In the genomic region with DNA sequence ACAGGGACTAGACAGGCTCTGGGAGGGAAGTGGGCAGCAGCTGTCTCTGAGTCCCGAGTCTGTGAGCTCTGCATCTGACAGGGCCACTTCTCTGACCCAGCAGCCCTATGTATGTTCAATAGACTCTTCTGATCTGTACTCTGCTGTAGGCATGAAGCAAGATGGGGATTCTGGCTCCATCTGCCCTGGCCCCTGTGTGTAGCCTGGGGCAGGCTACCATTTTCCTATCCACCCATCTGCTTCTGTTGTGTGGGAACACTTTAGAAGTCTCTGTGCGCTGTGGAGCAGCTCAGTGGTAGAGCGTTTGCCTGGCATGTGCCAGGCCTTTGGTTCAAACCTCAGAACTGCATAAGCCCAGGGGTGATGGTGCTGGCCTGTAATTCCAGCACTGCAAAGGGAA, we compare ENCODE assay signal across 8 mouse cellular contexts. TPM values are rescaled to one million over a fixed set of nuclear protein-coding genes. Genes with fewer than 3 reads are reported as not detected.
DNase-seq lines count a peak whose midpoint lies in the region; ATAC-seq and TF ChIP-seq lines count a peak whose summit lies in the region.
"Had no signal": no experiment of that assay in that cellular context is flagged by ENCODE, and none has a peak within 500 bp of the region (broad histone marks: within the 10 kb centered on the region; RNA-seq: fewer than 3 reads in every experiment).

No protein-coding gene starts in this region.

- no peak for DNase-seq in left cerebral cortex, adult 2 months (ENCODE audit: extremely low spot score in 1 of 2, low spot score in 2 of 2)
- DNase-seq in left cerebral cortex, postnatal 25 days (ENCODE audit: low spot score in 2 of 2): no peak
- DNase-seq in forebrain, embryonic 14.5 days (ENCODE audit: low spot score): no peak
- DNase-seq in liver, embryonic 13.5 days: no peak
- no peak for DNase-seq in lung, postnatal 36 days
- DNase-seq: thymus, postnatal 14 days had no signal

- H3K4me1 ChIP-seq in forebrain, embryonic 14.5 days (ENCODE audit: control insufficient read depth, insufficient read depth, low read length): peaks cover 37% of the 10 kb centered on the region
- peaks cover 35% of the 10 kb centered on the region for H3K4me1 ChIP-seq in liver, embryonic 13.5 days (replicated peaks)
- peaks cover 28% of the 10 kb centered on the region for H3K4me1 ChIP-seq in stomach, embryonic 16.5 days (ENCODE audit: control insufficient read depth, insufficient read depth, low read length)

- H3K36me3 ChIP-seq in forebrain, embryonic 14.5 days (ENCODE audit: control insufficient read depth, insufficient read depth, low read length): peaks cover 12% of the 10 kb centered on the region
- peaks cover 26% of the 10 kb centered on the region for H3K36me3 ChIP-seq in liver, embryonic 13.5 days
- 0 out of 2 replicates have a peak, but pooled peaks cover 5% of the 10 kb centered on the region for H3K36me3 ChIP-seq in stomach, embryonic 16.5 days (ENCODE audit: control insufficient read depth, insufficient read depth, low read length)

- no peak for TF ChIP-seq CTCF in left cerebral cortex, adult 2 months (IDR thresholded peaks at IDR 0.05)

- intact Hi-C loops in left cerebral cortex, adult 2 months (cut with DNase I): loop anchor here (2.0 kb wide), 1 partner anchor 34 kb away; the partner anchor contains the start of gene Slc6a6
- intact Hi-C loops in left cerebral cortex, postnatal 25 days (cut with DNase I): loop anchor here (2.0 kb wide), 1 partner anchor 34 kb away; the partner anchor contains the start of gene Slc6a6

- 0 out of 2 replicates have a peak, but pooled peaks have one; percentile 5 for ATAC-seq in forebrain, embryonic 14.5 days
- ATAC-seq in liver, embryonic 13.5 days (ENCODE audit: low read depth): 0 out of 2 replicates have a peak, but pooled peaks have one; percentile 7
- no peak for ATAC-seq in stomach, embryonic 16.5 days (ENCODE audit: insufficient read depth, low FRiP score)
- ATAC-seq in activated CD4-positive, CD25-positive, alpha-beta regulatory T cell, adult 4 months: no peak

- no peaks in the 10 kb centered on the region for H3K9me3 ChIP-seq in forebrain, embryonic 14.5 days (replicated peaks; ENCODE audit: control insufficient read depth, low read length)
- H3K9me3 ChIP-seq in liver, embryonic 13.5 days (replicated peaks): no peaks in the 10 kb centered on the region
- H3K9me3 ChIP-seq in stomach, embryonic 16.5 days (replicated peaks; ENCODE audit: control insufficient read depth, low read length): no peaks in the 10 kb centered on the region

- H3K4me3 ChIP-seq in left cerebral cortex, adult 2 months: no peak overlapping the region
- no peak overlapping the region for H3K4me3 ChIP-seq in forebrain, embryonic 14.5 days (ENCODE audit: low read depth, low read length)
- no peak overlapping the region for H3K4me3 ChIP-seq in liver, embryonic 13.5 days (replicated peaks)
- H3K4me3 ChIP-seq in stomach, embryonic 16.5 days (replicated peaks; ENCODE audit: low read length): no peak overlapping the region

- H3K4me2 ChIP-seq in forebrain, embryonic 14.5 days (ENCODE audit: low read length): no peak overlapping the region
- H3K4me2 ChIP-seq in liver, embryonic 13.5 days: no peak overlapping the region
- H3K4me2 ChIP-seq in stomach, embryonic 16.5 days (ENCODE audit: low read depth, low read length): no peak overlapping the region

- H3K9ac ChIP-seq in forebrain, embryonic 14.5 days (ENCODE audit: low read length): peak overlapping the region; percentile 32; the same call in 1 of the 2 replicates
- 0 out of 2 replicates have a peak overlapping the region, but pooled peaks have one; percentile 4 for H3K9ac ChIP-seq in liver, embryonic 13.5 days
- 0 out of 2 replicates have a peak overlapping the region, but pooled peaks have one; percentile 12 for H3K9ac ChIP-seq in stomach, embryonic 16.5 days (ENCODE audit: low read length)

- no peaks in the 10 kb centered on the region for H3K27me3 ChIP-seq in forebrain, embryonic 14.5 days (replicated peaks; ENCODE audit: control insufficient read depth, insufficient read depth, low read length)
- no peaks in the 10 kb centered on the region for H3K27me3 ChIP-seq in liver, embryonic 13.5 days
- no peaks in the 10 kb centered on the region for H3K27me3 ChIP-seq in stomach, embryonic 16.5 days (ENCODE audit: control insufficient read depth, insufficient read depth, low read length)

- peak overlapping the region; percentile 89 for H3K27ac ChIP-seq in left cerebral cortex, adult 2 months
- peak overlapping the region; percentile 93 for H3K27ac ChIP-seq in forebrain, embryonic 14.5 days (ENCODE audit: low read depth, low read length)
- peak overlapping the region; percentile 70 for H3K27ac ChIP-seq in liver, embryonic 13.5 days
- H3K27ac ChIP-seq in stomach, embryonic 16.5 days (ENCODE audit: low read length): no peak overlapping the region

- WGBS in forebrain, embryonic 14.5 days: 36% methylated on average over 3 of the region's 3 CpGs
- 67% methylated on average over 3 of the region's 3 CpGs for WGBS in liver, embryonic 13.5 days (ENCODE audit: insufficient replicate concordance)
- 72% methylated on average over 3 of the region's 3 CpGs for WGBS in stomach, embryonic 16.5 days

RNA-seq across cellular contexts. Expression of gene Slc6a6, which starts 34.8 kb away (rescaled TPM):
- 100 to 1,000 TPM; 127 to 147 TPM for total RNA-seq in left cerebral cortex, adult 2 months (2021)
- total RNA-seq in left cerebral cortex, postnatal 25 days (2021): 100 to 1,000 TPM; 128 to 149 TPM
- polyA plus RNA-seq in forebrain, embryonic 14.5 days (2014; fragmentation: Nextera tagmentation; extraction: Ambion mirVana): 45.6 and 71.7 TPM in 2 replicates
- polyA plus RNA-seq in liver, embryonic 13.5 days (2015; fragmentation: Nextera tagmentation; extraction: Ambion mirVana): 21.7 and 23.3 TPM in 2 replicates
- 54.4 and 59.5 TPM in 2 replicates for polyA plus RNA-seq in stomach, embryonic 16.5 days (2015; fragmentation: Nextera tagmentation; extraction: Ambion mirVana)
- 10 to 100 TPM; 34.3 to 47.9 TPM for polyA plus RNA-seq in activated CD4-positive, CD25-positive, alpha-beta regulatory T cell, adult 4 months (2017; shearing (Covaris generic))

Comparison
In these comparisons a context has a peak if more than half of its experiments do, and no peak if none do; other contexts are left out.
1. ATAC-seq: peak in forebrain, embryonic 14.5 days (single experiment) and liver, embryonic 13.5 days (single experiment); none in stomach, embryonic 16.5 days (single experiment) and activated CD4-positive, CD25-positive, alpha-beta regulatory T cell, adult 4 months (single experiment).
2. Peak in every context shown above with its lines, with median percentiles within 50 percentile points of each other: H3K9ac ChIP-seq.